Mouse (Mus musculus): ENCODE results near the gene Defb13. TPM values are rescaled to one million over a fixed set of nuclear protein-coding genes. Genes with fewer than 3 reads are reported as not detected.

Defb13 gene
- polyA plus RNA-seq, 1 experiment from 2014 or later: not detected

DNA sequence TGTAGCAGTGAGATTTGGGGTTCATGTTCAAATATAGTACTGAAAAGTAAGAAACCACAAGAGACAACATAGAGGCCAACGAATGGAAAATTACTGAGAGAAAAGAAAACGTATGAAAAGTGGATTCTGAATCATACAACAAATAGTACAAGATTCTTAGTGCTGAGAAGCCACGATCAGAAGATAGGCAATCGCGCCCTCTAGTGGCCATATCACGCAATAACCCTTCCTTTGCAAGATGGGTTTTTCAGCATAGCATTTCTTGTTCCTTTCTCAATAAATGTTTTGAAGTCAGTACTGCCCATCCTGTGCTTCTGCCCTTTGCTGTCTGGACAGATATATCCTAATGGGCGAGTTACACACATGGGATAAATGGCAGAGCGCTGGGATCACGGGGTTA, 8.8 kb downstream of the Defb13 start:
- H3K9ac ChIP-seq (ENCODE audit: low read depth, low read length): no peak overlapping the region
- ATAC-seq (ENCODE audit: low read depth): no peak
- no peaks in the 10 kb centered on the region for H3K36me3 ChIP-seq (ENCODE audit: control insufficient read depth, insufficient read depth, low read length)
- no peaks in the 10 kb centered on the region for H3K4me1 ChIP-seq (ENCODE audit: control insufficient read depth, insufficient read depth, low read length)
- no peak overlapping the region for H3K4me3 ChIP-seq (ENCODE audit: low read depth, low read length)
- no peak overlapping the region for H3K27ac ChIP-seq (replicated peaks; ENCODE audit: low read depth, low read length)
- DNase-seq (ENCODE audit: low spot score): peak; percentile 33
- 5% methylated on average over 9 of the region's 9 CpGs for WGBS
- H3K9me3 ChIP-seq (ENCODE audit: control insufficient read depth, low read length): no peaks in the 10 kb centered on the region
- H3K4me2 ChIP-seq (ENCODE audit: low read depth, low read length): no peak overlapping the region
- H3K27me3 ChIP-seq (replicated peaks; ENCODE audit: control insufficient read depth, insufficient read depth, low read length): no peaks in the 10 kb centered on the region

DNA sequence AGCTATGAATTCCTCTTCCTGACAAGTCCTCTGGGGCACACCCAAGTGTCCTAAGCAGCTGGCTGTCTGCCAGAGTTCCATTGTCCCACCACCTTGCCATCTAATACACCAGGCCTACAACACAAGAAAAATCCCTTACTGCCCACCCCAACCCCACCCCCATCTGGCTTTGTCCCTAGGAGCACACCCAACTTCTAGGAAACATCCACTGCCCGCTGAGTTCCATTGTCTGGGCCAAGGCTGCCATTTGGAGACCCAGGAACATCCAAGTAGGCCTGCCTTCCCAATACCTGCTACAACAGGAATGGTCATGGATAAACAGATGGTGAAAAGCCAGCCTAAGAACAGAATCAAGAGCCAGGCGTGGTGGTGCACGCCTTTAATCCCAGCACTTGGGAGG, 9.8 kb downstream of the Defb13 start:
- no peaks in the 10 kb centered on the region for H3K27me3 ChIP-seq (replicated peaks; ENCODE audit: control insufficient read depth, insufficient read depth, low read length)
- no peak for DNase-seq (ENCODE audit: low spot score)
- H3K4me2 ChIP-seq (ENCODE audit: low read depth, low read length): no peak overlapping the region
- no peaks in the 10 kb centered on the region for H3K4me1 ChIP-seq (ENCODE audit: control insufficient read depth, insufficient read depth, low read length)
- no peak for ATAC-seq (ENCODE audit: low read depth)
- H3K27ac ChIP-seq (replicated peaks; ENCODE audit: low read depth, low read length): no peak overlapping the region
- no peaks in the 10 kb centered on the region for H3K36me3 ChIP-seq (ENCODE audit: control insufficient read depth, insufficient read depth, low read length)
- no peak overlapping the region for H3K9ac ChIP-seq (ENCODE audit: low read depth, low read length)
- no peak overlapping the region for H3K4me3 ChIP-seq (ENCODE audit: low read depth, low read length)
- WGBS: 86% methylated on average over 3 of the region's 3 CpGs
- no peaks in the 10 kb centered on the region for H3K9me3 ChIP-seq (ENCODE audit: control insufficient read depth, low read length)

DNA sequence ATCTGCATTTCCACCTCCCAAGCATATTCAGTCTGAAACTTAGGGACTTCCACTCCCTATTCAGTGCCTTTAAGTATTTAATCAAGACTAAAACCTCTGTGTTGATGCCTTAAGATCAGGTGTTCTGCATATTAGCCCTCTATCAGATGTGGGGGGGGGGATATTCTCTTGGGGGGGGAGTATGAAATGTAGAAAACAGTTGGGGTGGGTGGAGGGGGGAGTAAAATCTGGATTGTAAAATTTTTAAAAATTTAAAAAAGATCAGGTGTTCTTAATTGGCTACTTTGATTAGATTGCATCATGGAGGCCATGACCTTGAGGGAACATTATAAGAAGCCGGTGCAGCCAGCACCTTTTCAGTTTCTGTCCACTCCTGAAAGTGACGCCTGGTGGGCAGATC, 11.9 kb downstream of the Defb13 start, which contains the start of gene Fam90a1a:
Gene Fam90a1a (plus strand): TSS at position 301 of the 400 bp plus-strand sequence.
- Histone ChIP-seq H3K27me3 (replicated peaks; ENCODE audit: control insufficient read depth, insufficient read depth, low read length) (no peaks in the 10 kb centered on the region), H3K36me3 (ENCODE audit: control insufficient read depth, insufficient read depth, low read length) (no peaks in the 10 kb centered on the region), H3K9me3 (ENCODE audit: control insufficient read depth, low read length) (no peaks in the 10 kb centered on the region), H3K9ac (ENCODE audit: low read depth, low read length) (no peak within 1 kb of the TSS), H3K27ac (replicated peaks; ENCODE audit: low read depth, low read length) (no peak within 1 kb of the TSS), H3K4me2 (ENCODE audit: low read depth, low read length) (no peak within 1 kb of the TSS), H3K4me3 (ENCODE audit: low read depth, low read length) (no peak within 1 kb of the TSS), H3K4me1 (ENCODE audit: control insufficient read depth, insufficient read depth, low read length) (no peaks in the 10 kb centered on the region)
- ATAC-seq (ENCODE audit: low read depth): no peak
- 80% methylated on average over 2 of the region's 2 CpGs for WGBS
- DNase-seq (ENCODE audit: low spot score): no peak

DNA sequence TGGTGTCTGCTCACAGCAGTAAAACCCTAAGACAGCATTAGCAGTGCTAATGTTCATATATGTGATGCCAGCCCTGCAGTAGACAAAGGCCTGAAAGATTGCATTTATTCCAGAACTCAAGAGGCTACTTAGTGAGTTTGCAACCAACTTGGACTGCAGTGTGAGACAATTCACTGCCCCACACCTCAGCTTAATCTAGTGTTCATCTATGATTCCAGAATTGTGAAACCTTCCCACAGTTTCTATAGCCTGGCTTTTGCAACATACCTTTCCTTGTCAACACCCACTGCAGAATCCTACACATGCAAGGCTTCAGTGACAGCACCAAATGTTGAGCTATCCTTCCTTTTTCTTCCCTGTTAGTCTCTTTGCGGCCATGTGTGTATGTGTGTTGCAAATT, 20.1 kb downstream of the Defb13 start:
- DNase-seq (ENCODE audit: low spot score): no peak
- WGBS: 92% methylated on average over 1 of the region's 1 CpGs
- Histone ChIP-seq H3K9ac (ENCODE audit: low read depth, low read length) (no peak overlapping the region), H3K27ac (replicated peaks; ENCODE audit: low read depth, low read length) (no peak overlapping the region), H3K4me3 (ENCODE audit: low read depth, low read length) (no peak overlapping the region), H3K36me3 (ENCODE audit: control insufficient read depth, insufficient read depth, low read length) (no peaks in the 10 kb centered on the region), H3K4me1 (ENCODE audit: control insufficient read depth, insufficient read depth, low read length) (no peaks in the 10 kb centered on the region), H3K4me2 (ENCODE audit: low read depth, low read length) (no peak overlapping the region), H3K27me3 (replicated peaks; ENCODE audit: control insufficient read depth, insufficient read depth, low read length) (no peaks in the 10 kb centered on the region), H3K9me3 (ENCODE audit: control insufficient read depth, low read length) (no peaks in the 10 kb centered on the region)
- no peak for ATAC-seq (ENCODE audit: low read depth)

DNA sequence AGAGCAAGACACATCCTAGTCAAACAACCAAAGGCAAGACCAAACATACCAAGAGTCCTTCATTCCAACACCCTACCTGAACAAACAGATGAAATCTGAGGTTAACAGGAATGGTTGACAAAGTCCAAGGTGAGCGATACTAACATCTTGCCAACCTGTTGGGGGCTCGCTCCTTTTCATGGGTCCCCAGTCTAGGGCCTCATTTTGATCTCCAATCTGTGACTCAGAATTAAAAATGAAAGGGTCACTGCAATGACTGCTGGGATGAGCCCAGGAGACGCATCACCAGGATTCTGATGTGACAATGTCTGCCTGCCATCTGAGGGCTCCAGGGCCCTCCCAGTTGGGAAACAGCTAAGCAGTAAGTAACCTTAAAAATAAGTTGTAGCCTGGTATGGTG, 22.9 kb downstream of the Defb13 start, which contains the start of gene Ccdc70:
Gene Ccdc70 (plus strand): TSS at position 301 of the 400 bp plus-strand sequence.
- no peak for DNase-seq (ENCODE audit: low spot score)
- WGBS: 84% methylated on average over 3 of the region's 3 CpGs

DNA sequence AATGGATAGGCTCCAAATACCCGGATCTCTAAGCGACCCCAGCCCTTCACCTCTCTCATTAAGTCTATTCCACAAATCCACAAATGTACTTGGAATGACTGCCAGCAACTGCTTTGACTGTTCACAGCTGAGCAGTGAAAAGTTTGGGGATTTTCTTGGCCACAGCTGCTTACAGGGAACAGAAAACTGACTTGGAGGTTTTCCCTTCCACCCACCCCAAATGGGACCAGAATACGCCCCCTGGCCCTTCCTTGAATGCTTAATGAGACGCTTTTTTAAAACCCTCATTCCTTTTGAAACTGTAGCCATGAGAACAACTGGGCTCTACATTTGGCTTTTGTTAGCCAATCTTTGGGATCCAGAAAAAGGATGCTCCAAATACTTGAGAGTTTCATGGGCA, 31.6 kb downstream of the Defb13 start:
- Histone ChIP-seq H3K9ac (ENCODE audit: low read depth, low read length) (no peak overlapping the region), H3K27ac (replicated peaks; ENCODE audit: low read depth, low read length) (no peak overlapping the region), H3K36me3 (ENCODE audit: control insufficient read depth, insufficient read depth, low read length) (no peaks in the 10 kb centered on the region), H3K27me3 (replicated peaks; ENCODE audit: control insufficient read depth, insufficient read depth, low read length) (no peaks in the 10 kb centered on the region), H3K9me3 (ENCODE audit: control insufficient read depth, low read length) (no peaks in the 10 kb centered on the region), H3K4me3 (ENCODE audit: low read depth, low read length) (no peak overlapping the region), H3K4me1 (ENCODE audit: control insufficient read depth, insufficient read depth, low read length) (no peaks in the 10 kb centered on the region), H3K4me2 (ENCODE audit: low read depth, low read length) (no peak overlapping the region)
- DNase-seq (ENCODE audit: low spot score): peak; percentile 7
- no peak for ATAC-seq (ENCODE audit: low read depth)
- WGBS: 51% methylated on average over 4 of the region's 4 CpGs

More for the DNA sequence above, 22.9 kb downstream of the Defb13 start, which contains the start of gene Ccdc70:
- Histone ChIP-seq H3K4me3 (ENCODE audit: low read depth, low read length) (no peak within 1 kb of the TSS), H3K9ac (ENCODE audit: low read depth, low read length) (no peak within 1 kb of the TSS), H3K27me3 (replicated peaks; ENCODE audit: control insufficient read depth, insufficient read depth, low read length) (no peaks in the 10 kb centered on the region), H3K36me3 (ENCODE audit: control insufficient read depth, insufficient read depth, low read length) (no peaks in the 10 kb centered on the region), H3K9me3 (ENCODE audit: control insufficient read depth, low read length) (no peaks in the 10 kb centered on the region), H3K27ac (replicated peaks; ENCODE audit: low read depth, low read length) (no peak within 1 kb of the TSS), H3K4me1 (ENCODE audit: control insufficient read depth, insufficient read depth, low read length) (no peaks in the 10 kb centered on the region), H3K4me2 (ENCODE audit: low read depth, low read length) (no peak within 1 kb of the TSS)
- no peak for ATAC-seq (ENCODE audit: low read depth)

DNA sequence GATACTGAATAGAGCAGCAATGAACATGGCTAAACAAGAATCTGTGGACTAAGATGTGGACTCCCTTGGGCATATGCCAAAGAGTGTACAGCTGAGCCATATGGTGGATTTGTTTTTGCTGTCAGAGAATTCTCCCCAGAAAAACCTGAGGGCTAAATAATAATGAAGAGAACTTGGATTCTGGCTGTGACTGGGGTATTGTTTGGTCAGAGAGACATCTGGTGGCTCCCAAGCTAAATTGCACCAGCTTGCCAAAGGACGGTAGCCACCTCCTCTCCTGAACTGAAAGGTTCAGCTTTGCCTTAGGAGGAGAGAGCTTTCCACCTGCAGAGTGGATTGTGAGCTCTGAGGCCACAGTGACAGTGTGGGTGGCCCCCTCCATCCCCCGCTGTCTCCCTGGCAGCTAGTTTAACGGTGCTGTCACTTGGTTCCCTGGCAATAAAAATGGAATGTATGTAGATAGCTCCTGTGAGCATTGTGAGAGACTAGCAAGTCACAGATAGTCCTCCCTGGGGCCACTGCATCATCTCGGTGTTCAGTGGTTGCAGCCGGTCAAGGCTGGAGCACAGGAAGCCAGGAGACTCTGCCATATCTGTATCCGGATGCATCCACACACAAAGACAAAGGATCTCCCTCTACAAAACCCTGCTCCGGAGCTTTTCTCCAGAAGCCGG, 35.2 kb downstream of the Defb13 start:
- no peak for ATAC-seq (ENCODE audit: low read depth)
- Histone ChIP-seq H3K27ac (replicated peaks; ENCODE audit: low read depth, low read length) (no peak overlapping the region), H3K9me3 (ENCODE audit: control insufficient read depth, low read length) (no peaks in the 10 kb centered on the region), H3K36me3 (ENCODE audit: control insufficient read depth, insufficient read depth, low read length) (no peaks in the 10 kb centered on the region), H3K4me3 (ENCODE audit: low read depth, low read length) (no peak overlapping the region), H3K27me3 (replicated peaks; ENCODE audit: control insufficient read depth, insufficient read depth, low read length) (no peaks in the 10 kb centered on the region), H3K9ac (ENCODE audit: low read depth, low read length) (no peak overlapping the region), H3K4me2 (ENCODE audit: low read depth, low read length) (no peak overlapping the region), H3K4me1 (ENCODE audit: control insufficient read depth, insufficient read depth, low read length) (no peaks in the 10 kb centered on the region)
- DNase-seq (ENCODE audit: low spot score): peak; percentile 11
- WGBS: 67% methylated on average over 8 of the region's 8 CpGs

DNA sequence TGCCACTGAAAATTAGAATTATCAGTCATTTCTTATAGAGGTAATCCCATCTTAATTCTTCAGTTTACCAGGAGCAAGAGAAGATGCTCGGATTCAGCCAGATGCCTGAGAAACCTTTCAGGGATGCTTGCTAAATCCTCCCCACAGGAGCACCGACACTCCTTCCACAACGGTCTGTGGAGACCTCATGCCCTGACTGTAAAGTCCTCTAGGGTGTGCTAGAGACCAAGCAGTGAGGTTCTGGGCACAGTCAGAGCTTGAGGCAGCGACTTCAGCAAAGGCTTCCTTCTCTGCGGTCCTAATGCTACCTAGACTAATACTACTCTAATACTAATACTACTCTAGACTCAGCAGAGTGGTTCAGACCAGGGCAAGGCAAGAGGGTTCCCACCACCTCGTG, 45.6 kb downstream of the Defb13 start:
- Histone ChIP-seq H3K36me3 (ENCODE audit: control insufficient read depth, insufficient read depth, low read length) (no peaks in the 10 kb centered on the region), H3K27ac (replicated peaks; ENCODE audit: low read depth, low read length) (no peak overlapping the region), H3K27me3 (replicated peaks; ENCODE audit: control insufficient read depth, insufficient read depth, low read length) (no peaks in the 10 kb centered on the region), H3K4me2 (ENCODE audit: low read depth, low read length) (no peak overlapping the region), H3K4me3 (ENCODE audit: low read depth, low read length) (no peak overlapping the region), H3K9ac (ENCODE audit: low read depth, low read length) (no peak overlapping the region), H3K9me3 (ENCODE audit: control insufficient read depth, low read length) (no peaks in the 10 kb centered on the region), H3K4me1 (ENCODE audit: control insufficient read depth, insufficient read depth, low read length) (no peaks in the 10 kb centered on the region)
- WGBS: 17% methylated on average over 6 of the region's 6 CpGs
- DNase-seq (ENCODE audit: low spot score) (peak; percentile 49), ATAC-seq (ENCODE audit: low read depth) (peak; percentile 86; the same call in 1 of the 2 replicates)

DNA sequence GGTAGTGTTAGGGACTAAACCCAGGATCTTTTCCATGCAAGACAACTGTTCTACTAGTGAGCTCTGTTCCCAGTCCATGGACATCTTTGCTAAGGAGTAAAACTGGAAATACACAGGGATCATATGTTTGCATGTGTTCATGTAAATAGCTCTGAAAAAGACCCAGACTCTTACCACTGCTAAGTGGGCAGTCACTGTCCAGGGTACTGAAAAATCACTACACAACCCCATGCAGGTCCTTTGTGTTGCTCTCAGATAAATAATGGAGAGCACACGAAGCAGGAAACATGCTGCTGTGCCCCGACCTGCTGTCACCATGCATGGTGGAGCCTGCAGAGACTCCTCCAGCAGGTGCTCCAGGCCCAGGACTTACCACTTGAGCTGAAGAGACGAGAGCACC, 48.6 kb downstream of the Defb13 start:
- peak; percentile 55 for DNase-seq (ENCODE audit: low spot score)
- Histone ChIP-seq H3K4me2 (ENCODE audit: low read depth, low read length) (no peak overlapping the region), H3K4me3 (ENCODE audit: low read depth, low read length) (no peak overlapping the region), H3K27me3 (replicated peaks; ENCODE audit: control insufficient read depth, insufficient read depth, low read length) (no peaks in the 10 kb centered on the region), H3K4me1 (ENCODE audit: control insufficient read depth, insufficient read depth, low read length) (no peaks in the 10 kb centered on the region), H3K27ac (replicated peaks; ENCODE audit: low read depth, low read length) (no peak overlapping the region), H3K9ac (ENCODE audit: low read depth, low read length) (no peak overlapping the region), H3K36me3 (ENCODE audit: control insufficient read depth, insufficient read depth, low read length) (no peaks in the 10 kb centered on the region), H3K9me3 (ENCODE audit: control insufficient read depth, low read length) (no peaks in the 10 kb centered on the region)
- ATAC-seq (ENCODE audit: low read depth): no peak
- 41% methylated on average over 3 of the region's 3 CpGs for WGBS

Measured in embryonic facial prominence, embryonic 14.5 days (tissue).